Mouse (Mus musculus) kidney, postnatal 36 days (tissue): ENCODE results near the gene Vamp5.

ENCODE experiments used
- DNase-seq, 2 experiments: peaks; one replicate each; pipeline ENCODE4 v3.0.0; 2021 to 2022; ENCODE audit warnings: mixed read lengths in 2 of 2

The Vamp5 gene

DNA sequence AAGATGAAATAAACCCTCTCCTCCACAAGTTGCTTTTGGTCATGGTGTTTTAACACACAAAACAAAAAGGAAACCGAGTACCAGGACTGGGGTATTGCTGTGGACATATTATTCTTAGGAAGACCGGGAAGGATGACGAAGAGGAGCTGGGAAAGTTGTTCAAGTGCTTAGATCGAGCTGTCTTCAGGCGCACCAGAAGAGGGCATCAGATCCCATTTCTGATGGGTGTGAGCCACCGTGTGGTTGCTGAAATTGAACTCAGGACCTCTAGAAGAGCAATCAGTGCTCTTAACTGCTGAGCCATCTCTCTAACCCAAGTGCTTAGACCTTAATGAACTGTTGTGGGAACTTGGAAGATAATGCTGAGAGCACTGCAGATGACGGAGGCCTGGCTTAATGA lies 16.3 kb downstream of the Vamp5 start:
- peak in 1 of 2 experiments; percentile 54 for DNase-seq

DNA sequence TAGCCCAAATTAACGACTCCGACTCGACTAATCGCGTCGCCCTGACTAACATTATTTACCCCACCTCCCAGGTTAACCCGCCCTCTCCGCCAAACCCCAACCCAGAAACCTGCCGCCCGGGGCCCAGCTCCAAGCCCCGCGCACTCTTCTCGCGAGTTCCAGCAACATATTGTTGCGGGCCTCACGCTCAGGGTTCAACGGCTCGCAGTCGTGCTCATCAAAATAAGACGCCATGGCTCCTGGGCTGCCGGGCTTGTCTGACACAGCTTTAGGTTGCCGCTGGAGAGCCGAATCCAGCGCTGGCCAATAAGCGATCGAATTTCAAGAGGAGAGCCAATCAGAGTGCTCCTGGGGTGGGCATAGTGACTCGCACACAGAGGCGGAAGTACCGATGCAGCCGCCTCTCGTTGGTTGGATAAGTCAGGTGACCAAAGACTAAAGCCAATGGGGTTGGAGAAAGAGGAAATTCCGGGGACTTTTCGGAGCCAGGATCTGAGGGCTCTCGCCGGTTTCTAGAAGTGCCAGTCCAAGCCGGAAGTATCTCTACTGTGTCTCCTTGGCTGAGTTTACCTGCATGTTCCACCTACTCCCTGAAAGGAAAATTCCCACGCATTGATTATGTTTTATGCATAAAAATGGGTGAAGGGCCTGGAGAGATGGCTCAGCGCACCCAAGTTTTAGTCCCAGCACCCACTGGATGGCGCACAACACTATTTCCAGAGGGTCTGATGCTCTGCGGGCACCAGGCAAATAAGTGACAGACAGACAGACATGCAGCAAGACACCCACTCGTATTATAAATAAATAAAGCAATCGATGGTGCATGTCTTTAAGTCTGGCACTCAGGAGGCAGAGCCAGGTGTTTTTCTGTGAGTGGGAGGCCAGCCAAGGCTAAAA lies 17.9 kb downstream of the Vamp5 start:
- DNase-seq: peak; percentile 94 to 98

DNA sequence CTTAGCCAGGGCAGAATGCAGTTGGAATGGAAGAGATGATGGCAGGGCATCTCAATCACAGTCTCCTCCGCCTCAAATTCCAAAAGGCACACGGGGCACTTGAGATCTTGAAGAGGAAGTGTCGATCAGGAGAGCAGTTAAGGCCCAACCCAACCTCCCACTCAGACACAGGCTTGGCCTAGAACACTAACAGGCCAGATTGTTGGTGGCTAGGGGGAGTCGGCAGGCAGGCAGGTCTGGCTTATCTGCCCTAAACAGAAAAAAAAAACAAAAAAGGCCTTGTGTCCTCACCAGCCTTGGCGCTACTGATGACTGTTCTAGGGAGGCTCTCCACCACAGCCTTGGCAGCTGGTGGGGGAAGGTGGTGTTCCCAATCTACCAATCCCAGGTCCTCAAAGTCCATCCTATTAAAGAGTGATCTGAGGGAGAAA lies 19.1 kb downstream of the Vamp5 start:
- peak in 1 of 2 experiments; percentile 39 for DNase-seq

DNA sequence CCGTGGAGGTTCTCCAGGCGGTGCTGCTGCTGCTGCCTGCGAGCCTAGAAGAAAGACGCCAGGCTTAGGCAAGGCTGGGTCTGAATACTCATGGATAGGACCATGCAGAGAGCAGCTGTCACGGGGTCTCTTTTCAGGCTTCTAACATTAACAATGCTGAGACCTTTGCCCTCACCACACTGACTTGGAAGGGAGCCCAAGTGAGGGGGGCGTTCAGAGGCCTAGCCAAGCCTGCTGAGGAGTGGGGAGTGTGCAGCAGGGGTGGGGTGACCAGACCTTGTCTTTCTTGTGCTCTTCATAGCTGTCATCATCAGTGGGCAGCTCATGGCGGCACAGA lies 19.7 kb downstream of the Vamp5 start:
- DNase-seq: peak; percentile 79 to 80

DNA sequence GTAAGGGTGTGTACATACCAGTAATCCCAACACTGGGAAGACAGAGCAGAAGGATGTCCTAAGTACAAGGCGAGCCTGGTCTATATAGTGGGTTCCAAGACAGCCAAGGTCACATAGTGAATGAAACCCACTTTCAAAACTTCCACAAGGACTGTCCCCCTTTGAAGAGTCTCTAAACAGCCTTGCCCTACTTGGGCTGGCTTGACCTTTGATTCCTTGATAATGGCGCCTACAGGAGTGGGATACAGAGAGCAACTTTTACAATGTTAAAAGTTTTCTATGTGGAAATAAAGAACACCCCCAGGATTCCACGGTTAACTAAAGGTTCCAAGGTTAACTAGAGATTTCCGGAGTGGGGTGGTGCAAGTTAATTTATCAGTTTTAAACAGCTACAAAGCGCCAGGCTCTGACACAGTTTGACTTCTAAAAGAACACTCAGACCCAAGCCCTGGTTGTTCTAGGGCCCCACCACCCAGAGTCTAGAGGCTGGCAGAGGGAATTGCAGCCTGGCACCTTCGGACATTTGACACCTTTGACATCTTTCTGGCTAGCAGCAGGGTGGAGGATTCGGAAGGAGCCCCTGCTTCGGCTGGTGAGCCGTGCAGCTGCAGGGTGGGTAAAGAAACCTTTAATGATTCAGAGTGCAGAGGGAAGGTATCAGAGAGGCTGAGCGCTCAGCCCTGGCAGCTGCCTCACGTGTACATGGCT lies 20.2 kb downstream of the Vamp5 start:
- DNase-seq: peak; percentile 62 to 75

DNA sequence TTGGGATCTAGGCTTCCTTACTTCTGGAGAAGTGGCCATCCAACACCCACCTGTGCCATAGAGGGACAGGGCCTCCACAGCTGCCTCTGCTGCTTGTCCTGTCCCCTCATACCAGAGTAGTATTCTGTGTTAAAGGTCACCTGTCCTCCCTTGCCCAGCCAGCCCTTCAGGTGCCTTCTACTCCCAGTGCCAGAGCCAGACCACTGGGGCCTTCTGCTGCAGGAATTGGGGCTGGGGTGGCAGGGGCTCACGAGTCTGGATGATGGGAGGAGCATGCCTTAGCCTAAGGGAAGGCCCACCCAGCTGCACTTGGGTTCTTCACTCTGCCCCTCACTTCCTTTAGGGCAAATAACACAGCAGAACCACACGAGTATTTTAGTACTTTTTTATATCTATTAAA lies 20.9 kb downstream of the Vamp5 start:
- DNase-seq: peak in 1 of 2 experiments; percentile 36

DNA sequence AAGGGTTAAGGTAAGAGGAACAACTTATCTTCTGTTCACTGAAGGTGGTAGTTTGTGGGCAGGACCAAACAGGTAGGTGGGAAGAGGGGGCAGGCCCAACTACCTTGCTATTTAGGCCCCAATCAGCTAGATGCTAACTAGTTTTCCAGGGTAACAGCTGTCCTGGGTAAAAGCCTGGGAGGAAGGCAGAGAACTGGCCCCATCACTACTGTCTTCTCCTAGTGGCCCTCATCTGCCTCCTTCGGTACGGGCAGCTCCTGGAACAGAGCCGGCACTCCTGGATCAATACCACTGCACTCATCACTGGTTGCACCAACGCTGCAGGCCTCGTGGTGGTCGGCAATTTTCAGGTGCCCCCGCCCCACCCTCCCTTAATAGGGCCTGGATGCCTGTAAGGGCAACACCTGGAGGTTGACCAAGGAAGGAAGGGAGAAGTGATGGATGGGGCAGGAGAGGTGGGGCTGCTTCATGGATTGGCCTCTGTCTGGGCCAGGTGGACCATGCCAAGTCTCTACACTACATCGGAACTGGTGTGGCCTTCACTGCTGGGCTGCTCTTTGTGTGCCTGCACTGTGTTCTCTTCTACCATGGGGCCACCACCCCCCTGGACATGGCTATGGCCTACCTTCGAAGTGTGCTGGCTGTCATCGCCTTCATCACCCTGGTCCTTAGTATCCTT lies 22.0 kb downstream of the Vamp5 start:
- no peak for DNase-seq

DNA sequence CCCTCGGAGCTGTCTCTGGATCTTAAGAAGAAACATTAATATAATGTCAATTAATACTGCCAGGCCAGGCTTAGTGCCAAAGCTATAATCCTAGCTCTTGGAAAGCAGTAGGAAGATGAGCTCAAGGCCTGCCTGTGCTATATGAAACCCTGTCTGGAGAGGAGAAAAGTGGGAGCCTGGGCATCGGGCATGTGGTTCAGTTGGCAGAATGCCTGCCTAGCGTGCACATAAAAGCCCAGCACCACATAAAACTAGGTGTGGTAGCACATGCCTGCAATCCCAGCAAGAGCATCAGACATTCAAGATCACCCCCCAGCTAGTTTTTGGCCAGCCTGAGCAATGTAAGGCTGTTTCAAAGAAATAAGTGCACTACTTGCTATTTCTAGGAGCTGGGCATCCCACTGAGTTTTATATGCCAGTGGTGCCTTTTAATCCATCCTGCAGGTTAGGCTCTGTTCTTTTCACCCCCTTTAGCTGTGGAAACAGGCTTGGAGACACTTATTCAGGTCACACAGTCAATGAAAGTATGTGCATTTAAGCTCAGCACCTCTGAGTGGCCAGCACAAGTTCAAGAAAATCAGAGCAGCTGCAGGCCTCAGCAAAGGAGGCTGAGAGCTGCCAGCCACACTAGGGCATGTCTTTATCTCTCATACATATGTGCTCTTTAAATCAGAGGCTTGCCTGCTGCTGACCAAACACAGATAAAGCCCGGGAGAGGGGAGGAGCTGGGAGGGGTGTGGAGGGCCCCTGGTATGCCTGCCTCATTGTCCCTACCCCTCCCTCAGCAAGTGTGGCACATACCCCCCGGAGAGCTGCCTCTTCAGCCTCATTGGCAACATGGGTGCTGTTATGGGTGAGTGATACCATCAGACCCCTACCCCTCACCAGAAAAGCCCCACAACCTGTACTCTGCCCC lies 22.8 kb downstream of the Vamp5 start:
- DNase-seq: peak; percentile 35 to 54

DNA sequence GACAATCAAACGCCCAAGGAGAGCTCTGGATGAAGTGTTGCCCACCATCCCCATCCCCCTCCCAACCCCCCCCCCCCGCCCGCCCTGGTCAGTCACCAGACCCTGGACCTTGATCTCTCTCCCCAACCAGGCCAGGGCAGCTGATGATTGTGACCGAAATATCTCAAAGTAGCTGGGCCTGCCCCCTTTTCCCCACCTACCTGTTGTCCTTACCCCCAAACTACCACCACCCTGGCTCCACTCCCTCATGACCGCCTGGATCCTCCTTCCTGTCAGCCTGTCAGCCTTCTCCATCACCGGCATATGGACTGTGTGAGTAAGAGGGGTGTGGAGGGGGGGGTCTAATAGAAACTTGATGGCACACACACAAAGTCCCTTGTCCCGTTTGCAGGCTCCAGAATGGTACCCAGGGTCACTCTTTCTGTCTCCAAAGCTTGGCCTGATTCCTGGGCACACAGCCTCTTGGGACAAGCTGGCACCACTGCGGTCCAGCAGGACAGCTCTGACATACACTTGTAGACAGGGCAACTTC lies 24.2 kb downstream of the Vamp5 start:
- DNase-seq: peak; percentile 64 to 70

DNA sequence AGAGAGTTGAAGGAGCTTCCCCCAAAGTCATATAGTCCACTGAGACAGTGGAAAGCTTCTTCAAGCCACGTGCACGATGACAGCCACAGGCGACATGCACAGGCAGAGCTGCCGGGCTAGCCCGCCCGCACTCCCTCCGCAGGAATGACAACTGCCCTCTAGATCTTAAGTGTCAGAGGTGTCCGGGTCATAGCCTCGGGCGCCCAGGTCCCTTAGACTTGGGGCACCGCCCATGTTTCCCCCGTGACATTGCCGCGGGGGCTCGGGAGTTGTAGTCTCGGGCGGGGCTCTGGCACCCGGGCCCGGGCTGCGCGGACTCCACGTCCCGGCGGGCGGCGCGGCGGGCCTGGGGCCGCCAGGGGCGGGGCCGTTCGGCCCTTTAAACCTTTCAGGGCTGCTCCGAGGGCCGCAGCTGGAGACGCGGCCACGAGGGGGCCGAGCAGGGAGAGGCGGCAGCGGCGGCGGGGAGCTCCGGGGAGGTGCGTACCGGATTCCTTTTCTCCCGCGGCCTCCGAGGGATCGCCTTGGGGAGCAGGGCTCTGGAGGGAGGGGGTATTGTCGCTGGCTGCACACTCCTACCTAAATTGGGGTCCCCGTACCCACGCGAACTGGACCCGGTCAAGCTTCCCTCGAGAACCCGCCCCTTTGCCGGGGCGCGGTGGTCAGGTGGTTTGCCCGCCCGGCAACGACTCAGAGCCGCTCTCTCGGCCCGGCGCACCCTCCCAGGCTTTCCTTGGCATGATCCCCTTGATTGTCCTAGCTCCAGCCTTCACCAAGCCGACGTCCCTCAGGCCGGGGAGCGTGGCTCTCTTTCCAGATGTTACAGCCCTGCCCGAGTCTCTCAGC lies 25.0 kb downstream of the Vamp5 start, which contains the start of gene Tmem150a:
Gene Tmem150a, plus strand, starts transcription at position 382 of the 846 bp plus-strand sequence.
- DNase-seq: peak; percentile 94 to 95

DNA sequence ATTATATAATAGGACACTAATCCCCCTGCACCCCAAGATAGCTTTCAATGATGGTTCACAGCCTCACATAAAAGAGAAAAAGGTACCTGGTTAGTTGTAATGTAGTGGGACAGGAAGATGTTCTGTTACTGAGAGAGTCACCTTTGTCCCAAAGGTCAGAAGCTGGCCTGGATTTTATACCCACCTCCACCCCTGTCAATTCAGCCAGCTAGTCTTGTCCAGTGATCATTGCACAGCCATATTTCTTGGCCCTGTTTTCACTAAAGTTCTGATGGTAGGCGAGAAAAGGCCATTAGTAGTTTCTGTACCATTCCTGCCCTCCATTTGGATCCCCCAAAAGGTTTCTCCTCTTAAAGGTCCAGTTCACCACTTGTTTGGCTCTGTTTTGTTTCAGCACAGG lies 26.2 kb downstream of the Vamp5 start:
- no peak for DNase-seq

DNA sequence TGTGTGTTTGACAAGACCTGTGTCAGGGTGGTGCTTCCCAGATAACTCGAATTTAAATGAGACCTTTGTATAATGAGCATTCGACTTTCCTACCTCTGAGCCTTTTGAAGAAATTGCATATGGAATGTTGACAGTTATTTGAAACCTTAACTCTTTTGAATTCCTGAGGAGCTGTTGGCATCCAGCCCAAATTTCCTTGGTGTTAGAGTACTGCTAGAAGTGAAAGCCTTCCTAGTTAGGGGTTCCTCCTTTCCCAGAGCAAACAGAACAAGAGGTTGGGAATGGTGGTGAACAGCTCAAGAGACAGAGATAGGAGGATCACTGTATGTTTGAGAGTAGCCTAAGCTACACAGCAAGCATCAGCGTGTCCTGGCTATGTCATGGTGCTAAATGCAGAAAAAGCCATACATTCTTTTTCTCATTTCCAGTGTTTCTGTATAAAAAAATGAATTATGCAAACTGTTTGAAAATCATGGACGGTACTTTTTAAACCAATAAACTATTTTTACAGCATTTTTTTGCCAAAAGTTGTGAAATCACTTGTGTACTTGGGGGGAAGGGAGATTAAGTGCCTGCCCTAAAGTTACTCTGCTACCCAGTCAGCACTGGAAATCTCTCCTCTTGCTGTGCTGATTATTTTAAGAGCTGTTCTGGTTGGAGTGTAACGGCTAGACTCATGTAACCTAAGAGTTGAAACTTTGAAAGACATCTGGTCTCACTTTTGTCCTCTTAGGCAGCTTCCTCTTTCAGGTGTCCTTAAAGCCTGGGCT lies 27.4 kb downstream of the Vamp5 start:
- peak; percentile 48 to 69 for DNase-seq

DNA sequence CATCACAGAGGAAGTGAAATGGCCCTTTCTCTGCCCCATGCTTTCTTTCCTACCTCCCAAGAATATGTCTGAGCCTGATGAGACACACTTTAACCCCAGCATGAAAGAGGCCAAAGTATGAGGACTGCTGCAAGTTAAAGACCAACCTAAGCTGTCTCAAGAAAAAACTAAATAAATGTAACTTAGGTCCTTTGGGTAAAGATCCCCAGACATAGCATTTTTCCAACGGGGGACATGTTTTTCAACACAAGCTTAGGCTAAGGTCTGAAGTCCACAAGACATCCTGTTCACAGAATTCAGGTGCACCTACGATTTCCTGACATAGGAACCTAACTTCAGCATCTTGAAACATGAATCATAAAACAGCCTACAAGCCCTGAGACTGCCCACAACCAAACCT lies 30.1 kb downstream of the Vamp5 start:
- DNase-seq: peak; percentile 5 to 55

DNA sequence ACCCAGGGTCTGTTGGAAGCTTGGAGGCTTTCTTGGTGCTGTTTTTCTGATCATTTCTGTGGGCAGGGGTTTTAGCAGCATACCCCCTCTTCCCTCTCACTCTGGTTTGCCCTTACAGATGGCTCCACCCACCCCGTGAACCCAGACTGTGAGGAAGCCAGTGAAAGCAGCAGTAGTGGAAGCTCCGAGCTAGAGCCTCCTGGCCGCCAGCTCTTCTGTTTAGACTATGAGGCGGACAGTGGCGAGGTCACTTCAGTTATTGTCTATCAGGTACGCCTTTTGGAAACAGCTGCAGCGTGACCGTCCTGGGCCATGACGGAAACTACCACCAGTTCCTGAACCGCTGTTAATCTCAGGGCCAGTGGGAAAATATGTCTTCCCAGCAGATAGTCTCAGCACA lies 31.9 kb downstream of the Vamp5 start:
- DNase-seq: peak; percentile 68 to 69

DNA sequence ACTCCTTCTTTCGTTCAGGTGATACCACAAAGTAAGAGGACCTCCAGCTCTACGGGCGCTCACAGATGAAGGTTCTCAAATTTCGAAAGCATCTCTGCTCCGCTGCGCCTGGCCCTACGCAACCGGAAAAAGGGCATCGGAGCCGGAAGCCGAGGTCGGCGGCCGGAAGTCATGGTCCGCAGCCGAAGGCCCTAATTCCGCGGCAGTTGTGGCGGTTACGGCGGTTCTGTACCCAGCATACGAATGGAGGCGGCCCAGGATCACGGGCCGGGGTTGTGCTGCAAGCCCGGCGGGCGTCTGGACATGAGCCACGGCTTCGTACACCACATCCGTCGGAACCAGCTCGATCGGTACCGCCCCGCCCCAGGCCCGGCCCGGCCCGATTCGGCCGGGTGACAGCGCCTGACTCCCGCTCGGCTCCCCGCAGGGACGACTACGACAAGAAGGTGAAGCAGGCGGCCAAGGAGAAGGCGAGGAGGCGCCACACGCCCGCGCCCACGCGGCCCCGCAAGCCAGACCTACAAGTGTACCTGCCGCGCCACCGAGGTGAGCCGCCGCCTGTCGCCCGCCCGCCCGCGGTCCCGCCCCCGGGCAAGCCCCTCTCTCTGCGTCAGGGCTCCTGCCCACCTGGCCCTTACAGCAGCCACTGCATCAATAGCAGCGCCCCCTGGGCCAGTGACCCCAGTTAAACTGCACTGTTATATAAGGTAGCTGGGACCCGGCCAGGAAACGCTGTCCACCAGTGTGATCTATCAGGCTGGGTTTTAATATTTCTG lies 32.9 kb downstream of the Vamp5 start, which contains the start of gene 0610030E20Rik:
Gene 0610030E20Rik, plus strand, starts transcription at position 152 of the 776 bp plus-strand sequence.
- peak; percentile 94 for DNase-seq

DNA sequence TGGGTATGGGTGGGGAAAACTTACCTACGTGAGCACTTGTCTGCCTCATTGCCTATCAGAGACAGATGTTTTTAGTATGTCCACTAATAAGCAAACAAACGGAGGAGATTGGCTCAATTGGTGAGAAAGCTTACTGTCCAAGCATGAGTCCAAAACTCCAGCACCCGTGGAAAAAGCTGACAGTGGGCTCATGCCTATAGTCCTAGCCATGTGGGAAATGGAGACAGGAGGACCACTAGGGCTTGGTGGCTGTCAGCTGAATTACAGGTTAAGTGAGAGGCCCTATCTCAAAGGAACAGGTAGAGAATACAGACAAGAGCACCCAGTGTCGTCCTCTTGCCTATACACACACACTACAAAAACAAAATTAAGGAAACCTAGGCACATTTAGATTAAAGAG lies 34.0 kb downstream of the Vamp5 start:
- no peak for DNase-seq

DNA sequence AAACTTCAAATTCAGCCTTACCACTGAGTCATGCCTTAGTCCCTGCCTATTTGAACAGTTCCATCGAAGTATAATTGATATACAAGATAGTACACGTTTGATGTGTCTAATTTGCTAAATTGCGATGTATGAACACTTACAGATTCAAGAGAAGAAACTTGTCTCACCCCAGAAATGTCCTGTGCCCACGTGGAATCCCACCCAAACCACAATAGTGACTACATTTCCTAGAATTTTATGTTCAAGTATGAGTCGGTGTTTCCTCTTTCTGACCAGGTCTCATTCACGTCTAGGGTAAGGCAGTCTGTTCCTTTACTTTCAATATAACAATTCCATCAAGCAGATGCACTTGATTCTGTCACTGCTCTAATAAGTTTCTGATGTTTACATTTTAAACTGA lies 34.6 kb downstream of the Vamp5 start:
- DNase-seq: no peak

DNA sequence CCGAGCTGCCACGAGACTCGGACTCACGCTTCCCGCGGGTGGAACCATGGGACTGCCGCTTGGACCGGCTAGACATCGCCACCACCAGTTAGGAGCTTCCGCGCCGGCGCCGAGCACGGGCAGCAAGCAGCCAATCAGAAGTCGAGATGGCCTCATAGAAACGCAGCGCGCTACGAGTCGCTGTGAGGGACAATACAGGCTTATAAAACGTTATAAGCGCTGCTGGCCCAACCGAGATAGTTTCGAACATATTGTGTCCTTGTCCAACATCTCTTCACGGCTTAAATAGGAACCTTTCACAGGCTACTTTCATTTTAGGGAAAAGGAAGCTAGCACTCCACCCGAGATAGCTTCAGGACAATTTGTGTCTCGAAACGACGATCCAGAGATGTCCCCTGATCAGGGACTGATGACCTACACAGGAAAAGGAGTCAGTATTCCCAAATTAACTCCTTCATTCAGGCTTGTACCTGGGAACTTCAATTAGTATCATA lies 35.1 kb downstream of the Vamp5 start, which contains the start of gene Usp39:
Gene Usp39, minus strand, starts transcription at position 111 of the 494 bp plus-strand sequence.
- peak; percentile 97 for DNase-seq
